Mouse (Mus musculus) adrenal gland, postnatal 4 days (tissue): ENCODE measurements around the gene Scgb1b12. TPM values are rescaled to one million over a fixed set of nuclear protein-coding genes. Genes with fewer than 3 reads are reported as not detected.
"Not testable (repeated sequence)": the region's sequence is repeated elsewhere in the genome, so short reads cannot be mapped to it uniquely, and the experiment has no call there.

Source experiments
- DNase-seq, 2 experiments: peaks; one replicate each; pipeline ENCODE4 v3.0.0; 2021 to 2022; ENCODE audit warnings: low spot score in 2 of 2, mixed read lengths in 2 of 2
- long read RNA-seq, 2 experiments: library from polyadenylated mRNA; stranded (forward); transcript quantifications; one replicate each; pipeline ENCODE4 v2.0.0; 2021
- total RNA-seq, 2 experiments: library from RNA; stranded (reverse); gene quantifications; 2 replicates each; pipeline ENCODE4 v1.2.3; 2021

The Scgb1b12 gene
- total RNA-seq: not detected
- long read RNA-seq, experiment 1: 0 reads
- long read RNA-seq, experiment 2: 0 reads

- DNase-seq: not testable (repeated sequence)
These were observed at the start of gene Scgb1b12 for GRCm38 (mm10) chr7:32333882-32334281. Scgb1b12 (plus strand) TSS chr7:32334182.

GRCm38 (mm10) chr7:32327145-32327544 is 6.8 kb upstream of the Scgb1b12 start, which contains the start of gene Scgb2b12:
Scgb2b12 (minus strand) TSS chr7:32327245.
- DNase-seq: not testable (repeated sequence)

Other genes with a start within 250 kb of the Scgb1b12 start
- not detected for gene Scgb1b10, start 233.3 kb upstream of the Scgb1b12 start, total RNA-seq
- not detected for gene Scgb2b11, start 123.0 kb upstream of the Scgb1b12 start, total RNA-seq
- gene Scgb1b11, start 111.3 kb upstream of the Scgb1b12 start, total RNA-seq: not detected
- gene Scgb2b12, start 6.9 kb upstream of the Scgb1b12 start, total RNA-seq: not detected
- not detected for gene Scgb1b29, start 107.4 kb downstream of the Scgb1b12 start, total RNA-seq